Mouse (Mus musculus) neural tube, embryonic 11.5 days (tissue): ENCODE measurements at regions not wholly inside any gene's neighbourhood (a gene's known extent, or its start where the extent isn't known, plus 50 kb on each side); places are given as distances from the start of the nearest gene placed in this dataset.

Source experiments
- ATAC-seq: fragments of 200-750 bp; cut with Nextera tagmentation; 2 replicates; pipeline ENCODE4 v1.8.0; 2017; ENCODE audit warnings: moderate number of reproducible peaks, mild to moderate bottlenecking, moderate TSS enrichment, moderate library complexity; ENCODE audit not compliant: insufficient read depth, low FRiP score, low TSS enrichment
- DNase-seq: peaks from one replicate; pipeline ENCODE4 v3.0.0-alpha.2; 2015; ENCODE audit warnings: low spot score
- H3K27ac ChIP-seq: fragments of 300-500 bp; sonication (generic); 2 replicates; pipeline ENCODE4 v1.5.1; 2014; ENCODE audit warnings: low read depth, mild to moderate bottlenecking, low read length
- H3K27me3 ChIP-seq: fragments of 300-500 bp; sonication (generic); 2 replicates; pipeline ENCODE4 v1.6.1; 2014; ENCODE audit warnings: mild to moderate bottlenecking, low read length, mixed read lengths; ENCODE audit not compliant: control insufficient read depth, insufficient read depth
- H3K36me3 ChIP-seq: fragments of 300-500 bp; sonication (generic); 2 replicates; pipeline ENCODE4 v1.6.1; 2014; ENCODE audit warnings: mild to moderate bottlenecking, low read length, moderate library complexity, mixed read lengths; ENCODE audit not compliant: control insufficient read depth, insufficient read depth
- H3K4me1 ChIP-seq: fragments of 300-500 bp; sonication (generic); 2 replicates; pipeline ENCODE4 v1.6.1; 2014; ENCODE audit warnings: low read length, mixed read lengths; ENCODE audit not compliant: control insufficient read depth, insufficient read depth
- H3K4me2 ChIP-seq: fragments of 300-500 bp; sonication (generic); 2 replicates; pipeline ENCODE4 v1.6.1; 2014; ENCODE audit warnings: low read depth, mild to moderate bottlenecking, moderate library complexity
- H3K4me3 ChIP-seq: fragments of 300-500 bp; sonication (generic); 2 replicates; pipeline ENCODE4 v1.5.1; 2014; ENCODE audit warnings: low read depth, low read length
- H3K9ac ChIP-seq: fragments of 300-500 bp; sonication (generic); 2 replicates; pipeline ENCODE4 v1.6.1; 2014; ENCODE audit warnings: mild to moderate bottlenecking, low read length
- H3K9me3 ChIP-seq: fragments of 300-500 bp; sonication (generic); 2 replicates; pipeline ENCODE4 v1.6.1; 2016; ENCODE audit warnings: low read length; ENCODE audit not compliant: control insufficient read depth
- WGBS: fragments of 180-500 bp; shearing (Covaris S2); extraction: QIAGEN DNeasy Blood & Tissue Kit; methylation state at CpG from one replicate; pipeline ENCODE4 v1.1.7; 2014; 5-methylcytosine and 5-hydroxymethylcytosine counted together

DNA sequence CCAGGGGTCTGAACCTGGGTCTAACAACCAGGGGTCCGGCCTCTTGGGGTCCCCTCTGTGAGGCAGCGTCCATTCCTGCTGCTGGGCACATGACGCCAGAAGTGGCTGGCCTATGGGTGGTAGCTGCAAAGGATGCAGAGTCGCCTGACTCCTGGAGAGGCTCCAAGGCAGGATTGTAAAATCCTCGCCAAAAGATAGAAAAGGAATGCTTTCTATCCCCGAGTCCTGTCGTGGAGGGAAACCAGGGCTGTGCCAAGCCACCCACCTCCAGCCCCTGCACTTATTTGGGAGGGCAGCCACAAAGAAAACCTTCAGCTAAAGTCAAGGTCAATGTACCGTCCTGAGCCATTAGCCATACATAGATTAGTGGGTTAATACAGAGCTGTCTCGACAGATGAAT is 73.9 kb upstream of the Mef2a start:
- H3K9me3 ChIP-seq: no peaks in the 10 kb centered on the region
- ATAC-seq: no peak

DNA sequence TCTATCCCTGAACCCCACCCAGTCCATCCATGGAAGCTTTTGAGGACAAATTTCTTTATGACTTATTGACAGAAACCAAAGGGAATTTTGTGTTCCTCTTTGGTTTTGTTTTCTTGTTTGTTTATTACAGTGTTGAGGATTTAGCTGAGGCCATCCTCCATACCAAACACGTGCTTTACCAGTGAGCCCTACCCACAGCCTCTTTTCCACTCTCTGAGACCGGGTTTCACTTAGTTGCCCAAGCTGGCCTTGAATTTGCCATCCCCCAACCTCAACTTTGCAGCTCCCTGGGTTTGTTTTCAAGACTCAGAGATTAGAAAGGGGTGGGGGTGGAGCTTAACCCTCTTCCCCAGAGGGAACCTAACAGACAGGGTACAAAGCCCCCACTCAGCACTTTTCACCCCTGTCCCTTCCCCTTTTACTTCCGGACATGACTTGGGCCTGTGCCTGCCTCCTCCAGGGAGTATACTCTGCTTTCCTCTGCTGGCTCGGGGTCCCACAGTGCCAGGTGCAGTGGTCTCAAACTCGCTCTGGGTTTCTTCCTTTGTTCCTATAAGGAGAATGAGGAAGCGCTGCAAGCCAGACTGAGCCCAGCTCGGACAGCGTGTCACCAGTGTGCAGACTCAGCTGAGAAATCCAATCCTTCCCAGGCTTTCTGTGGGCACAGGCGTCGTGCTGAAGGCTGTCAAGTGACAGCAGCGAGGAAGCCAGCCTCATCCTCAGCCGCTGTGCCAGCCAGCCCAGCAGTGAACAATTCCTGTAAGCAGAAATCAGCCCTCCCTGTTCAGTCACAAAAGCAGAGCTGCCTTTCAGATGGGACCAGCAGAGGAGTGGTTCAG is 72.8 kb upstream of the Mef2a start:
- Histone ChIP-seq H3K27ac (0 out of 2 replicates have a peak overlapping the region, but pooled peaks have one; percentile 30), H3K9me3 (no peaks in the 10 kb centered on the region), H3K4me1 (peaks cover 19% of the 10 kb centered on the region), H3K9ac (peak overlapping the region; percentile 30; the same call in 1 of the 2 replicates), H3K27me3 (no peaks in the 10 kb centered on the region), H3K4me2 (no peak overlapping the region), H3K36me3 (no peaks in the 10 kb centered on the region), H3K4me3 (no peak overlapping the region)
- ATAC-seq (peak; percentile 53; the same call in 1 of the 2 replicates), DNase-seq (peak; percentile 46)
- WGBS: 31% methylated on average over 12 of the region's 12 CpGs

More for the DNA sequence above, 73.9 kb upstream of the Mef2a start:
- 72% methylated on average over 9 of the region's 9 CpGs for WGBS
- DNase-seq: no peak
- Histone ChIP-seq H3K4me1 (peaks cover 19% of the 10 kb centered on the region), H3K36me3 (no peaks in the 10 kb centered on the region), H3K9ac (no peak overlapping the region), H3K27ac (no peak overlapping the region), H3K27me3 (no peaks in the 10 kb centered on the region), H3K4me3 (no peak overlapping the region), H3K4me2 (no peak overlapping the region)

- Histone ChIP-seq H3K4me1 (peaks cover 19% of the 10 kb centered on the region), H3K27me3 (no peaks in the 10 kb centered on the region), H3K4me3 (no peak overlapping the region), H3K27ac (no peak overlapping the region), H3K9ac (no peak overlapping the region), H3K4me2 (no peak overlapping the region), H3K36me3 (no peaks in the 10 kb centered on the region), H3K9me3 (no peaks in the 10 kb centered on the region)
- ATAC-seq (peak; percentile 53), DNase-seq (peak; percentile 63)
- 42% methylated on average over 3 of the region's 3 CpGs for WGBS
These were observed 71.9 kb upstream of the Mef2a start for GRCm38 (mm10) chr7:67444523-67444942.

- Histone ChIP-seq H3K9me3 (no peaks in the 10 kb centered on the region), H3K4me1 (peaks cover 19% of the 10 kb centered on the region), H3K27me3 (no peaks in the 10 kb centered on the region), H3K4me3 (no peak overlapping the region), H3K9ac (no peak overlapping the region), H3K4me2 (no peak overlapping the region), H3K36me3 (no peaks in the 10 kb centered on the region), H3K27ac (no peak overlapping the region)
- ATAC-seq (no peak), DNase-seq (no peak)
- whole genome bisulfite sequencing: 48% methylated on average over 3 of the region's 3 CpGs
These were observed 71.0 kb upstream of the Mef2a start for GRCm38 (mm10) chr7:67443666-67444065.

DNA sequence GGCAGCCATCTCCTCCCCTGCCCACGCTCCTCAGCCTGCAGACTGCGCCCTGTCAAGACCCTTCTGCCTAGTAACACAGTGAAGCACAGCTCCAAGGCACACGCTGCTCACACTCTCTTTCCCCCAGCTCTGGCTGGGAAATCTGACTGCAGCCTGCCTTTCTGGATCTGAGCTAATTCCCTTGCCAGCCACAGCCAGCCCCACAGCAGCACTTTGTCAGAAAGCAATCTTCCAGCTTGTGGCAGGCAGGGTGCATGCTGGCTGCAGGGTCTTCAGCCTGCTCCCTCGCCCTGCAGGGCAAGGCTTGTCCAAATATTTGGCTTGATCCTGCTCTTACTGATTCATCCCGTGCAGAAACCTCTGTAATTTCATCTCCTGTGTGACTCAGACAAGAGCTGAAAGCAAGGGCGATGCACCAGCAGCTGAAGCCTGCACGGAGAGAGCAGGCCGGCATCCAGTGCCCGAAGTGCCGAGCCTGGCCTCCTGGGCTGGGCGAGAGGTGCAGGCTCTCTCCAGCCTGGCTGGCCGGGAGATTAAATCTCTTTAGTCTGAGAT is 70.4 kb upstream of the Mef2a start:
- Histone ChIP-seq H3K27me3 (no peaks in the 10 kb centered on the region), H3K9ac (peak overlapping the region; percentile 53; the same call in 1 of the 2 replicates), H3K4me1 (peaks cover 19% of the 10 kb centered on the region), H3K4me2 (0 out of 2 replicates have a peak overlapping the region, but pooled peaks have one; percentile 7), H3K4me3 (no peak overlapping the region), H3K36me3 (no peaks in the 10 kb centered on the region), H3K9me3 (no peaks in the 10 kb centered on the region), H3K27ac (peak overlapping the region; percentile 58)
- no peak for ATAC-seq
- 36% methylated on average over 12 of the region's 12 CpGs for WGBS
- peak; percentile 41 for DNase-seq

DNA sequence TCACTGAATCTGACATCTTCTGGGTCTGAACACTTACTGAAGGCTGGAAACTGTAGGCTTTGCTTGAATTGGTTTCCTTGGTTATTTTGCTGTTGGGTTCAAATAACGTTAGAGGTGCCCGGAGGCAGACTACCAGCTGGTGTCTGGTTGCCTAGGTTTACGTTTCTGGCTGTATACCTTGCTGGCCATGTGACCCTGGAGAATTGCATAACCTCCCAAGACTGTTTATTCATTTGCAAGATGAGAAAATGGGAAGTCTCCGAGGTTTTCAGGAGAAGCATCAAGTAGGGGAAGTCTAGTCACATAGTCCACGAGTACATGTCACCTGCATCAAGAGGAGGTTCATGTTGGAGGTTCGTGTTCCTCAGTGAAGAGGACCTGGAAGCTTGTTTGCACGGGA is 69.6 kb upstream of the Mef2a start:
- Histone ChIP-seq H3K27me3 (no peaks in the 10 kb centered on the region), H3K27ac (no peak overlapping the region), H3K4me2 (no peak overlapping the region), H3K9ac (no peak overlapping the region), H3K9me3 (no peaks in the 10 kb centered on the region), H3K4me1 (peaks cover 19% of the 10 kb centered on the region), H3K36me3 (no peaks in the 10 kb centered on the region), H3K4me3 (no peak overlapping the region)
- no peak for ATAC-seq
- no peak for DNase-seq
- WGBS: 81% methylated on average over 7 of the region's 7 CpGs

DNA sequence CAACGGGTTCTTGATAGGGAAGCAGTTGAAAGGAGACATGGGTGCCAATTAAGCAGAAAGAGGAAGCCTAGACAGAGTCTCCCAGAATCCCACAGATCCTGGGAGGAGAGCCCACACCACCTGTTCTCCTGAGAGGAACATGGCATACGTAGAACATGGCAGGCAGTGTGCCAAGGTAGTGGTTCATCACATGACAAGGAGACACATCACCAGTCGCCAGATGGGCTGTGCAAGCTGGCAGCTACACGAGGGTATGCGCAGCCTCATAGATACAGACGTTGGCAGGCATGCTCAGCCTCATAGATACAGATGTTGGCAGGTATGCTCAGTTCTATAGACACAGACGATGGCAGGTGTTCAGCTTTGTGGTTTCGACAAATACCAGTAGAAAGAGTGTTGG is 68.1 kb upstream of the Mef2a start:
- Histone ChIP-seq H3K4me1 (peaks cover 13% of the 10 kb centered on the region), H3K27me3 (no peaks in the 10 kb centered on the region), H3K4me2 (no peak overlapping the region), H3K27ac (no peak overlapping the region), H3K36me3 (no peaks in the 10 kb centered on the region), H3K9me3 (no peaks in the 10 kb centered on the region), H3K4me3 (no peak overlapping the region), H3K9ac (no peak overlapping the region)
- DNase-seq (no peak), ATAC-seq (no peak)
- WGBS: 90% methylated on average over 8 of the region's 8 CpGs

DNA sequence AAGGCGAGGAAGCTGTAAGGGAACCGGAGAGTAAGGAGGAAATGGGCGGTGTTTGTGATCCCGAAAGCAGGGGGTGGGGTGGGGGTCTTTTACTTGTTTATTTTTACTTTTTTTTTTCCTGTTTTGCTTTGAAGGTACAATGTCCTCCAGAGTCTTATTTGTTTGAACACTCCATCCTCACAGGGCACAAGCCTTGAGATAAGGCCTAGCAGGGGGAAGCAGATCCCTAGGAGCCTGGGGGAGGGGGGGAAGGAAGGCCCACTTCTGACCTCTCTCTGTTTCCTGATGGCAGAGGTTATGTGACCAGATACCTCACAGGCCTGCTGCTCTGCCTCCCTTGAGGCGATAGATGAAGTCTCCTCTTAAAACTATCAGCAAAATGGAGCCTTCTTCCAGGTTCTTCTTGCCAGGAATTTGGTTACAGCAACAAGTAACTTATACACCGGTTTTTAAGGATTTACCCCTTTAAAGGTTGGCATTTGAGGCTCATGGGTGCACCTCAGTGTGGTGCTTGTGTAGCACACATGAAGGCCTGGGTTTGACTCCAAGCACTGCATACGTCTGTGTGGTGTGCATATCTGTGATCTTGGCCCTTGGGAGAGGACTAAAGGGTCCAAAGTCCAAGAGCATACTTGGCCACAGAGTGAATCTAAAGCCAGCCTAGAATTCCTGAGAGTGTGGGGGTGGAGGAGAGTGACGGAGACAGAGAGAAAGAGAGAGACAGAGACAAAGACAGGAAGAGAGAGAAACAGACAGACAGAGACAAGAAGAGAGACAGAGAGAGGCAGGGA is 64.8 kb upstream of the Mef2a start:
- Histone ChIP-seq H3K4me2 (no peak overlapping the region), H3K27ac (no peak overlapping the region), H3K27me3 (no peaks in the 10 kb centered on the region), H3K4me3 (no peak overlapping the region), H3K36me3 (no peaks in the 10 kb centered on the region), H3K4me1 (no peaks in the 10 kb centered on the region), H3K9me3 (no peaks in the 10 kb centered on the region), H3K9ac (no peak overlapping the region)
- DNase-seq (no peak), ATAC-seq (no peak)
- 81% methylated on average over 8 of the region's 8 CpGs for WGBS
